Comparison of ENCODE assay signal across 16 mouse cellular contexts in genomic region chr4:149527621-149528354, GRCm38 (mm10). TPM values are rescaled to one million over a fixed set of nuclear protein-coding genes. Genes with fewer than 3 reads are reported as not detected.
DNase-seq lines count a peak whose midpoint lies in the region; ATAC-seq and TF ChIP-seq lines count a peak whose summit lies in the region.
"Had no signal": no experiment of that assay in that cellular context is flagged by ENCODE, and none has a peak within 500 bp of the region (broad histone marks: within the 10 kb centered on the region; RNA-seq: fewer than 3 reads in every experiment).

No protein-coding gene starts in this region.

- peak; percentile 51 to 70 for DNase-seq in heart, adult 2 months
- DNase-seq in heart, postnatal 14 days = no peak
- no peak for DNase-seq in right cerebral cortex, postnatal 36 days (ENCODE audit: low spot score in 2 of 2)
- no peak for DNase-seq in layer of hippocampus, postnatal 25 days (ENCODE audit: extremely low spot score in 1 of 2, low spot score in 1 of 2)
- DNase-seq: cerebellum, adult 18-20 months; right cerebral cortex, adult 18-20 months; thymus, postnatal 25 days had no signal

- TF ChIP-seq CTCF in heart, adult 2 months (IDR thresholded peaks at IDR 0.05) = no peak

- H3K27ac ChIP-seq in heart, adult 2 months = peak overlapping the region; percentile 71
- 0 out of 2 replicates have a peak overlapping the region, but pooled peaks have one; percentile 3 for H3K27ac ChIP-seq in midbrain, embryonic 12.5 days (replicated peaks)
- H3K27ac ChIP-seq in midbrain, embryonic 13.5 days = no peak overlapping the region
- peak overlapping the region in 1 of 2 experiments; percentile 49; a peak in 3 of 4 replicates for H3K27ac ChIP-seq in heart, embryonic 14.5 days (replicated peaks in 1 of 2; ENCODE audit: control insufficient read depth in 1 of 2, insufficient read depth in 1 of 2, low read depth in 2 of 2, low read length in 2 of 2)
- H3K27ac ChIP-seq in stomach, embryonic 16.5 days (ENCODE audit: low read length) = peak overlapping the region; percentile 73
- H3K27ac ChIP-seq: embryonic facial prominence, embryonic 15.5 days had no signal

- TF ChIP-seq POLR2A in heart, adult 2 months (IDR thresholded peaks at IDR 0.05; ENCODE audit: insufficient read depth, low read depth, low read length) = peak; percentile 34; the same call in 1 of the 2 replicates

- ATAC-seq in midbrain, embryonic 12.5 days (ENCODE audit: low FRiP score, low read depth) = no peak
- no peak for ATAC-seq in midbrain, embryonic 13.5 days
- 0 out of 2 replicates have a peak, but pooled peaks have one; percentile 16 for ATAC-seq in heart, embryonic 14.5 days (ENCODE audit: insufficient number of reproducible peaks, insufficient read depth, low FRiP score, low read depth)
- ATAC-seq in stomach, embryonic 16.5 days (ENCODE audit: insufficient read depth, low FRiP score) = 0 out of 2 replicates have a peak, but pooled peaks have one; percentile 19

- peaks cover 34% of the 10 kb centered on the region for H3K4me1 ChIP-seq in heart, adult 2 months (ENCODE audit: control insufficient read depth, insufficient read depth, low read length)
- H3K4me1 ChIP-seq in midbrain, embryonic 12.5 days = peaks cover 18% of the 10 kb centered on the region
- H3K4me1 ChIP-seq in midbrain, embryonic 13.5 days (replicated peaks) = peaks cover 35% of the 10 kb centered on the region
- H3K4me1 ChIP-seq in heart, embryonic 14.5 days (ENCODE audit: control insufficient read depth in 2 of 2, insufficient read depth in 2 of 2, low read length in 2 of 2) = peaks cover 38 to 51% of the 10 kb centered on the region in 2 experiments
- peaks cover 28% of the 10 kb centered on the region; the same call in 1 of the 2 replicates for H3K4me1 ChIP-seq in stomach, embryonic 16.5 days (ENCODE audit: control insufficient read depth, insufficient read depth, low read length)

- H3K4me3 ChIP-seq in heart, adult 2 months = peak overlapping the region; percentile 17; the same call in 1 of the 2 replicates
- H3K4me3 ChIP-seq in midbrain, embryonic 12.5 days = no peak overlapping the region
- H3K4me3 ChIP-seq in midbrain, embryonic 13.5 days (replicated peaks) = no peak overlapping the region
- no peak overlapping the region for H3K4me3 ChIP-seq in heart, embryonic 14.5 days (ENCODE audit: control insufficient read depth in 1 of 2, insufficient read depth in 1 of 2, low read depth in 1 of 2, low read length in 2 of 2)
- H3K4me3 ChIP-seq in stomach, embryonic 16.5 days (replicated peaks; ENCODE audit: low read length) = no peak overlapping the region
- H3K4me3 ChIP-seq: embryonic facial prominence, embryonic 15.5 days had no signal

- H3K36me3 ChIP-seq in heart, adult 2 months (ENCODE audit: control insufficient read depth, insufficient read depth, low read length) = no peaks in the 10 kb centered on the region; the same call in 1 of the 2 replicates
- H3K36me3 ChIP-seq in midbrain, embryonic 12.5 days = no peaks in the 10 kb centered on the region
- H3K36me3 ChIP-seq in midbrain, embryonic 13.5 days = peaks cover 4% of the 10 kb centered on the region; the same call in 1 of the 2 replicates
- H3K36me3 ChIP-seq in heart, embryonic 14.5 days (ENCODE audit: control insufficient read depth, insufficient read depth, low read length) = no peaks in the 10 kb centered on the region
- H3K36me3 ChIP-seq in stomach, embryonic 16.5 days (ENCODE audit: control insufficient read depth, insufficient read depth, low read length) = no peaks in the 10 kb centered on the region
- H3K36me3 ChIP-seq: embryonic facial prominence, embryonic 15.5 days had no signal

- H3K4me2 ChIP-seq in midbrain, embryonic 12.5 days (replicated peaks) = no peak overlapping the region
- no peak overlapping the region for H3K4me2 ChIP-seq in midbrain, embryonic 13.5 days (replicated peaks)
- H3K4me2 ChIP-seq in heart, embryonic 14.5 days (ENCODE audit: low read length) = no peak overlapping the region
- H3K4me2 ChIP-seq in stomach, embryonic 16.5 days (ENCODE audit: low read depth, low read length) = no peak overlapping the region
- H3K4me2 ChIP-seq: embryonic facial prominence, embryonic 15.5 days had no signal

- no peaks in the 10 kb centered on the region for H3K27me3 ChIP-seq in heart, adult 2 months (ENCODE audit: control insufficient read depth, insufficient read depth, low read length)
- no peaks in the 10 kb centered on the region for H3K27me3 ChIP-seq in midbrain, embryonic 12.5 days
- H3K27me3 ChIP-seq in midbrain, embryonic 13.5 days = no peaks in the 10 kb centered on the region
- no peaks in the 10 kb centered on the region for H3K27me3 ChIP-seq in heart, embryonic 14.5 days (ENCODE audit: control insufficient read depth, insufficient read depth, low read length)
- H3K27me3 ChIP-seq in stomach, embryonic 16.5 days (ENCODE audit: control insufficient read depth, insufficient read depth, low read length) = no peaks in the 10 kb centered on the region
- H3K27me3 ChIP-seq: embryonic facial prominence, embryonic 15.5 days had no signal

- WGBS in heart, adult 2 months = 55% methylated on average over 15 of the region's 15 CpGs
- WGBS in midbrain, embryonic 12.5 days = 85% methylated on average over 15 of the region's 15 CpGs
- 87% methylated on average over 15 of the region's 15 CpGs for WGBS in midbrain, embryonic 13.5 days
- 63% methylated on average over 15 of the region's 15 CpGs for WGBS in heart, embryonic 14.5 days
- 63% methylated on average over 15 of the region's 15 CpGs for WGBS in stomach, embryonic 16.5 days

- H3K9ac ChIP-seq in heart, adult 2 months (ENCODE audit: low read depth, low read length) = no peak overlapping the region
- H3K9ac ChIP-seq in midbrain, embryonic 12.5 days (replicated peaks) = no peak overlapping the region
- no peak overlapping the region for H3K9ac ChIP-seq in midbrain, embryonic 13.5 days (replicated peaks)
- 0 out of 2 replicates have a peak overlapping the region, but pooled peaks have one; percentile 4 for H3K9ac ChIP-seq in heart, embryonic 14.5 days (ENCODE audit: low read length)
- H3K9ac ChIP-seq in stomach, embryonic 16.5 days (ENCODE audit: low read length) = no peak overlapping the region
- H3K9ac ChIP-seq: embryonic facial prominence, embryonic 15.5 days had no signal

- TF ChIP-seq EP300 in heart, adult 2 months (IDR thresholded peaks at IDR 0.05; ENCODE audit: insufficient read depth, low read depth, low read length) = peak; percentile 94

- peaks cover 2% of the 10 kb centered on the region; the same call in 1 of the 2 replicates for H3K79me2 ChIP-seq in heart, adult 2 months (replicated peaks; ENCODE audit: control insufficient read depth, insufficient read depth, low read length)

- intact Hi-C loops in heart, adult 2 months (cut with DNase I) = no loop called here
- intact Hi-C loops in heart, postnatal 14 days (cut with DNase I) = no loop called here

- no peaks in the 10 kb centered on the region for H3K9me3 ChIP-seq in midbrain, embryonic 12.5 days
- H3K9me3 ChIP-seq in midbrain, embryonic 13.5 days = no peaks in the 10 kb centered on the region
- H3K9me3 ChIP-seq in heart, embryonic 14.5 days (ENCODE audit: control insufficient read depth, low read length) = no peaks in the 10 kb centered on the region
- H3K9me3 ChIP-seq in stomach, embryonic 16.5 days (replicated peaks; ENCODE audit: control insufficient read depth, low read length) = no peaks in the 10 kb centered on the region
- H3K9me3 ChIP-seq: embryonic facial prominence, embryonic 15.5 days had no signal

RNA-seq across cellular contexts. Expression of gene Ctnnbip1, which starts 9.8 kb away (rescaled TPM):
- 10 to 100 TPM; 25.0 to 27.3 TPM for total RNA-seq in heart, adult 2 months (2021)
- 25.5 and 26.0 TPM in 2 replicates for polyA plus RNA-seq in heart, adult 2 months (2012; rRNA removed)
- 10 to 100 TPM; 42.9 to 44.5 TPM for total RNA-seq in heart, postnatal 14 days (2021)
- 66.3 and 68.2 TPM in 2 replicates for polyA plus RNA-seq in midbrain, embryonic 12.5 days (2016; fragmentation: Nextera tagmentation; extraction: Ambion mirVana)
- 74.6 and 79.6 TPM in 2 replicates for polyA plus RNA-seq in midbrain, embryonic 13.5 days (2015; fragmentation: Nextera tagmentation; extraction: Ambion mirVana)
- 35.4 and 43.1 TPM in 2 replicates for polyA plus RNA-seq in heart, embryonic 14.5 days (2014; fragmentation: Nextera tagmentation; extraction: Ambion mirVana)
- polyA plus RNA-seq in stomach, embryonic 16.5 days (2015; fragmentation: Nextera tagmentation; extraction: Ambion mirVana) = 56.2 and 57.3 TPM in 2 replicates
- total RNA-seq in layer of hippocampus, postnatal 25 days (2021) = 10 to 100 TPM; 39.5 to 41.1 TPM

RNA-seq across cellular contexts. Expression of gene Lzic, which starts 42.8 kb away (rescaled TPM):
- 10 to 100 TPM; 62.1 to 66.9 TPM for total RNA-seq in heart, adult 2 months (2021)
- polyA plus RNA-seq in heart, adult 2 months (2012; rRNA removed) = 20.2 and 23.8 TPM in 2 replicates
- total RNA-seq in heart, postnatal 14 days (2021) = 10 to 100 TPM; 55.4 to 55.8 TPM
- 48.4 and 55.2 TPM in 2 replicates for polyA plus RNA-seq in midbrain, embryonic 12.5 days (2016; fragmentation: Nextera tagmentation; extraction: Ambion mirVana)
- polyA plus RNA-seq in midbrain, embryonic 13.5 days (2015; fragmentation: Nextera tagmentation; extraction: Ambion mirVana) = 45.5 and 50.8 TPM in 2 replicates
- polyA plus RNA-seq in heart, embryonic 14.5 days (2014; fragmentation: Nextera tagmentation; extraction: Ambion mirVana) = 32.1 and 39.8 TPM in 2 replicates
- polyA plus RNA-seq in stomach, embryonic 16.5 days (2015; fragmentation: Nextera tagmentation; extraction: Ambion mirVana) = 33.3 and 35.9 TPM in 2 replicates
- total RNA-seq in layer of hippocampus, postnatal 25 days (2021) = 10 to 100 TPM; 19.5 to 21.5 TPM

RNA-seq across cellular contexts. Expression of gene Nmnat1, which starts 42.8 kb away (rescaled TPM):
- total RNA-seq in heart, adult 2 months (2021) = 10 to 100 TPM; 29.4 to 36.1 TPM
- polyA plus RNA-seq in heart, adult 2 months (2012; rRNA removed) = 20.6 and 26.2 TPM in 2 replicates
- 10 to 100 TPM; 20.8 to 23.4 TPM for total RNA-seq in heart, postnatal 14 days (2021)
- 13.9 and 14.7 TPM in 2 replicates for polyA plus RNA-seq in midbrain, embryonic 12.5 days (2016; fragmentation: Nextera tagmentation; extraction: Ambion mirVana)
- polyA plus RNA-seq in midbrain, embryonic 13.5 days (2015; fragmentation: Nextera tagmentation; extraction: Ambion mirVana) = 9.8 and 12.5 TPM in 2 replicates
- polyA plus RNA-seq in heart, embryonic 14.5 days (2014; fragmentation: Nextera tagmentation; extraction: Ambion mirVana) = 13.4 and 14.8 TPM in 2 replicates
- polyA plus RNA-seq in stomach, embryonic 16.5 days (2015; fragmentation: Nextera tagmentation; extraction: Ambion mirVana) = 9.3 and 9.6 TPM in 2 replicates
- 1 to 10 TPM; 8.0 to 8.4 TPM for total RNA-seq in layer of hippocampus, postnatal 25 days (2021)

RNA-seq across cellular contexts. Expression of gene Tmem274, which starts 50.6 kb away (rescaled TPM):
- not detected for total RNA-seq in heart, adult 2 months (2021)
- not detected in 2 replicates for polyA plus RNA-seq in heart, adult 2 months (2012; rRNA removed)
- not detected for total RNA-seq in heart, postnatal 14 days (2021)
- polyA plus RNA-seq in midbrain, embryonic 12.5 days (2016; fragmentation: Nextera tagmentation; extraction: Ambion mirVana) = 0.31 and 0.41 TPM in 2 replicates
- 0.65 TPM in 1 of 2 replicates, not detected in the other for polyA plus RNA-seq in midbrain, embryonic 13.5 days (2015; fragmentation: Nextera tagmentation; extraction: Ambion mirVana)
- polyA plus RNA-seq in heart, embryonic 14.5 days (2014; fragmentation: Nextera tagmentation; extraction: Ambion mirVana) = 0.47 TPM in 1 of 2 replicates, not detected in the other
- 0.39 and 0.40 TPM in 2 replicates for polyA plus RNA-seq in stomach, embryonic 16.5 days (2015; fragmentation: Nextera tagmentation; extraction: Ambion mirVana)
- total RNA-seq in layer of hippocampus, postnatal 25 days (2021) = not detected
- total RNA-seq: adrenal gland, postnatal 4 days; layer of hippocampus, postnatal 10 days; liver, adult 2 months had no signal
- polyA plus RNA-seq: liver, adult 2 months; neural tube, embryonic 11.5 days had no signal

RNA-seq across cellular contexts. Expression of gene Clstn1, which starts 58.5 kb away (rescaled TPM):
- total RNA-seq in heart, adult 2 months (2021) = 10 to 100 TPM; 86.7 to 88.3 TPM
- 25.6 and 26.3 TPM in 2 replicates for polyA plus RNA-seq in heart, adult 2 months (2012; rRNA removed)
- total RNA-seq in heart, postnatal 14 days (2021) = 10 to 100 TPM; 76.7 to 82.1 TPM
- 84.4 and 103 TPM in 2 replicates for polyA plus RNA-seq in midbrain, embryonic 12.5 days (2016; fragmentation: Nextera tagmentation; extraction: Ambion mirVana)
- polyA plus RNA-seq in midbrain, embryonic 13.5 days (2015; fragmentation: Nextera tagmentation; extraction: Ambion mirVana) = 41.9 and 61.9 TPM in 2 replicates
- polyA plus RNA-seq in heart, embryonic 14.5 days (2014; fragmentation: Nextera tagmentation; extraction: Ambion mirVana) = 18.2 and 18.5 TPM in 2 replicates
- 14.7 and 14.9 TPM in 2 replicates for polyA plus RNA-seq in stomach, embryonic 16.5 days (2015; fragmentation: Nextera tagmentation; extraction: Ambion mirVana)
- total RNA-seq in layer of hippocampus, postnatal 25 days (2021) = 100 to 1,000 TPM; 782 to 866 TPM

Comparison
In these comparisons a context has a peak if more than half of its experiments do, and no peak if none do; other contexts are left out.
1. DNase-seq: peak in heart, adult 2 months (2 of 2); none in heart, postnatal 14 days (0 of 2), right cerebral cortex, postnatal 36 days (0 of 2) and layer of hippocampus, postnatal 25 days (0 of 2).
2. ATAC-seq: peak in heart, embryonic 14.5 days (single experiment) and stomach, embryonic 16.5 days (single experiment); none in midbrain, embryonic 12.5 days (single experiment) and midbrain, embryonic 13.5 days (single experiment).